Mouse (Mus musculus) kidney, adult 2 months (tissue): ENCODE data around the gene Nup210. TPM values are rescaled to one million over a fixed set of nuclear protein-coding genes. Genes with fewer than 3 reads are reported as not detected.
"Not testable (repeated sequence)": the region's sequence is repeated elsewhere in the genome, so short reads cannot be mapped to it uniquely, and the experiment has no call there.

Experiments used
- DNase-seq: peaks from one replicate; pipeline ENCODE4 v3.0.0; 2021
- H3K27ac ChIP-seq: fragments of 200-500 bp; 2 replicates; pipeline ENCODE4 v1.5.1; 2012; ENCODE audit warnings: low read depth, low read length, control low read depth, inconsistent platforms; ENCODE audit not compliant: insufficient read depth
- H3K27me3 ChIP-seq: fragments of 200-500 bp; replicated peaks from 2 replicates; pipeline ENCODE4 v1.6.1; 2012; ENCODE audit warnings: mild to moderate bottlenecking, moderate library complexity, low read length, inconsistent platforms; ENCODE audit not compliant: control insufficient read depth, insufficient read depth
- H3K36me3 ChIP-seq: fragments of 200-500 bp; 2 replicates; pipeline ENCODE4 v1.6.1; 2012; ENCODE audit warnings: mild to moderate bottlenecking, moderate library complexity, low read length, inconsistent platforms; ENCODE audit not compliant: control insufficient read depth, insufficient read depth
- H3K4me1 ChIP-seq: fragments of 200-500 bp; 2 replicates; pipeline ENCODE4 v1.6.1; 2011; ENCODE audit warnings: low read length; ENCODE audit not compliant: control insufficient read depth, insufficient read depth
- H3K4me3 ChIP-seq: fragments of 200-500 bp; 2 replicates; pipeline ENCODE4 v1.5.1; 2011; ENCODE audit warnings: mild to moderate bottlenecking, low read depth, low read length, control low read depth; ENCODE audit not compliant: insufficient read depth
- CTCF ChIP-seq: fragments of 200-500 bp; conservative IDR thresholded peaks from 2 replicates; pipeline ENCODE4 v1.5.1; 2011; ENCODE audit warnings: low read depth, mild to moderate bottlenecking, control low read depth, low read length, moderate library complexity, mixed read lengths; ENCODE audit not compliant: insufficient read depth, insufficient read length
- POLR2A ChIP-seq: fragments of 200-500 bp; IDR thresholded peaks from one replicate; pipeline ENCODE4 v1.6.1; 2011; ENCODE audit warnings: low read depth, low read length, control low read depth
- WGBS: fragments of 180-500 bp; shearing (Covaris S2); methylation state at CpG from one replicate; pipeline ENCODE4 v1.1.7; 2018; 5-methylcytosine and 5-hydroxymethylcytosine counted together
- polyA plus RNA-seq: library from polyadenylated mRNA; depleted of rRNA; stranded (reverse); fragments of >200 nt; gene quantifications from 2 replicates; pipeline ENCODE4 v1.2.3, GENCODE M21; 2012

Nup210 gene
- polyA plus RNA-seq, 1 experiment = 18.5 TPM

- no peak for DNase-seq
- Histone ChIP-seq H3K27ac (no peak overlapping the region), H3K4me3 (no peak overlapping the region), H3K36me3 (no peaks in the 10 kb centered on the region), H3K27me3 (no peaks in the 10 kb centered on the region), H3K4me1 (no peaks in the 10 kb centered on the region)
- 75% methylated on average over 10 of the region's 10 CpGs for WGBS
- no peak for TF ChIP-seq POLR2A
- TF ChIP-seq CTCF = no peak
Measured at GRCm38 (mm10) chr6:91137343-91137956, 20.8 kb upstream of the Nup210 start.

- Histone ChIP-seq H3K27me3 (no peaks in the 10 kb centered on the region), H3K36me3 (no peaks in the 10 kb centered on the region), H3K4me1 (no peaks in the 10 kb centered on the region), H3K27ac (no peak overlapping the region), H3K4me3 (no peak overlapping the region)
- 56% methylated on average over 1 of the region's 1 CpGs for WGBS
- DNase-seq = no peak
- no peak for TF ChIP-seq POLR2A
- no peak for TF ChIP-seq CTCF
Measured at GRCm38 (mm10) chr6:91130856-91131255, 14.2 kb upstream of the Nup210 start.

GRCm38 (mm10) chr6:91128996-91129395 is 12.4 kb upstream of the Nup210 start:
- no peak overlapping the region for H3K4me3 ChIP-seq
- TF ChIP-seq POLR2A (no peak), CTCF (peak; percentile 46)
- H3K4me1 ChIP-seq = peaks cover 7% of the 10 kb centered on the region; the same call in 1 of the 2 replicates
- no peaks in the 10 kb centered on the region for H3K36me3 ChIP-seq
- H3K27ac ChIP-seq = no peak overlapping the region
- no peaks in the 10 kb centered on the region for H3K27me3 ChIP-seq
- 62% methylated on average over 4 of the region's 4 CpGs for WGBS
- DNase-seq = no peak

GRCm38 (mm10) chr6:91125228-91125585 is 8.6 kb upstream of the Nup210 start:
- peaks cover 7% of the 10 kb centered on the region; the same call in 1 of the 2 replicates for H3K4me1 ChIP-seq
- 23% methylated on average over 2 of the region's 2 CpGs for WGBS
- TF ChIP-seq CTCF (no peak), POLR2A (no peak)
- H3K36me3 ChIP-seq = no peaks in the 10 kb centered on the region
- H3K27me3 ChIP-seq = no peaks in the 10 kb centered on the region
- peak; percentile 65 for DNase-seq
- H3K4me3 ChIP-seq = no peak overlapping the region
- H3K27ac ChIP-seq = no peak overlapping the region

- H3K4me1 ChIP-seq = peaks cover 7% of the 10 kb centered on the region; the same call in 1 of the 2 replicates
- TF ChIP-seq POLR2A (no peak), CTCF (no peak)
- WGBS = 61% methylated on average over 7 of the region's 7 CpGs
- H3K27ac ChIP-seq = no peak overlapping the region; the same call in 1 of the 2 replicates
- H3K27me3 ChIP-seq = no peaks in the 10 kb centered on the region
- DNase-seq = peak; percentile 35
- H3K4me3 ChIP-seq = no peak overlapping the region
- no peaks in the 10 kb centered on the region for H3K36me3 ChIP-seq
Measured at GRCm38 (mm10) chr6:91124286-91125227, 7.9 kb upstream of the Nup210 start.

GRCm38 (mm10) chr6:91123453-91123852 is 6.8 kb upstream of the Nup210 start:
- Histone ChIP-seq H3K4me3 (no peak overlapping the region), H3K36me3 (no peaks in the 10 kb centered on the region), H3K27me3 (no peaks in the 10 kb centered on the region), H3K4me1 (peaks cover 7% of the 10 kb centered on the region; the same call in 1 of the 2 replicates), H3K27ac (no peak overlapping the region)
- no peak for TF ChIP-seq POLR2A
- no peak for DNase-seq
- WGBS = 86% methylated on average over 3 of the region's 3 CpGs

- not testable (repeated sequence) for H3K36me3 ChIP-seq, H3K27ac ChIP-seq, DNase-seq, H3K27me3 ChIP-seq, H3K4me3 ChIP-seq
- peaks cover 17% of the 10 kb centered on the region; the same call in 1 of the 2 replicates for H3K4me1 ChIP-seq
- WGBS = 93% methylated on average over 7 of the region's 7 CpGs
Measured at GRCm38 (mm10) chr6:91121089-91121488, 4.5 kb upstream of the Nup210 start.
